Mouse (Mus musculus) liver, embryonic 14.5 days (tissue): ENCODE measurements around the gene Fxyd6.

Source experiments
- CTCF ChIP-seq: IDR thresholded peaks from 2 replicates; pipeline ENCODE4 v1.5.1; 2016; ENCODE audit warnings: antibody characterized with exemption, low read depth, control low read depth
- EP300 ChIP-seq: IDR thresholded peaks from 2 replicates; pipeline ENCODE4 v1.6.1; 2016; ENCODE audit warnings: antibody characterized with exemption, low read depth

DNA sequence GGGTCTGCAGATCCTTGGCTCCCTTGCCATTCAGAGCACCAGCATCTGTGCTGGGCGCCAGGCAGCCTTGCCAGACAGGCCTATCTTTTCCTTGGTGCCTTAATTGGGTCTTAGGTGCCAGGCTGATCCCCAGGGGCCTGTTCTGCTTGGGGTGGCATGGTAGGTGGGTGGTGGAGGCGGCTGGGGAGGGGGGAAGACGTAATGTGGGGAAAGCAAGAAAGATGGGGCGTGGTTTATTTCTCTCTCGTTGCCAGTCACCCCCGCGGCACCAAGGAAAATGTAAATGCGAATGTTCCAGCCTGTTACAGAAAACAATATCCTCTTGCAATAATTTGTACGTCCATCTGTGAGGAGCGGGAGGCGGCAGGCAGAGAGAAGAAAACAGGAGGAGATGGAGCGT lies 62.7 kb downstream of the Fxyd6 start:
- TF ChIP-seq CTCF (no peak), EP300 (no peak)
